Mouse (Mus musculus): ENCODE measurements at regions not wholly inside any gene's neighbourhood (a gene's known extent, or its start where the extent isn't known, plus 50 kb on each side); places are given as distances from the start of the nearest gene placed in this dataset.

DNA sequence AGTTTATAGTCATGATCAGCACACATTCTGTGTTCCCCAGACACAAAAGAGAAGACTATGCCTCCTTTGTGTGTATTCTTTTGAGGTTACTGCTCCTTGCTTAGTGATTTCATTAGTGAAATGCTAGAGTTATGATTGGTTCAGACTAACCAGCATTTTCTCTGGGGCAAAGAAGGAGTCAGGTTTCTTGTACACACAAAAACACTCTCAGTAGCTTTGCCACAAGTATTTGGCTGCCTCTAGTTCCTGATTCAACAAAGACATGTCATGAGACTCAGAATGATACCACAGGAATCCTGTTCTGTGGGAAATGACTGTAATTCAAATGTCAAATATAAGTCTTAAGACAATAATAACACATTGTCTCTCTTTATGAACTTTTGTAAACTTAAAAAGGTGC lies 86.9 kb downstream of the Alx1 start:
- in situ Hi-C loops (cut with MboI, MseI) = no loop called here

GRCm38 (mm10) chr10:102940823-102941519 lies 89.0 kb downstream of the Alx1 start:
- in situ Hi-C loops (cut with MboI, MseI) = no loop called here

- in situ Hi-C loops (cut with MboI, MseI) = no loop called here
Measured at GRCm38 (mm10) chr10:102931445-102931844, 98.6 kb downstream of the Alx1 start.

DNA sequence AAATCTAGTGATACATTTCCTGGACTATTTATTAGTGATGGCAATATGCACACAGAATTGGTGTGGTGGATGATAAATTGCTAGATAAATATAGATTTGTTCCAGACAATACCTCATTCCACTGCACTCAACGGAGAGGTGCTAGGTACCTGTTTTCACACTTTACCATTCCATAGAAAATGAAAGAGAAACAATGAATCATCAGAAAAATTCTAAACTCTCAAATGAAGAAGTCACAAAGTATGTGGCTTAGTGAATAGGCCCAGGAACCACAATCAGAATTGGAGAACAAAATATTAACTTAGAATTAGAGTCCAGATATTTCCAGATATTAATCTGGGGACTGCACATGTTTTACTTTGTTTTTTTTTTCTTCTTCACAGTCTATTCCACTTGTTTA lies 101.4 kb downstream of the Alx1 start:
- in situ Hi-C loops (cut with MboI, MseI) = no loop called here

DNA sequence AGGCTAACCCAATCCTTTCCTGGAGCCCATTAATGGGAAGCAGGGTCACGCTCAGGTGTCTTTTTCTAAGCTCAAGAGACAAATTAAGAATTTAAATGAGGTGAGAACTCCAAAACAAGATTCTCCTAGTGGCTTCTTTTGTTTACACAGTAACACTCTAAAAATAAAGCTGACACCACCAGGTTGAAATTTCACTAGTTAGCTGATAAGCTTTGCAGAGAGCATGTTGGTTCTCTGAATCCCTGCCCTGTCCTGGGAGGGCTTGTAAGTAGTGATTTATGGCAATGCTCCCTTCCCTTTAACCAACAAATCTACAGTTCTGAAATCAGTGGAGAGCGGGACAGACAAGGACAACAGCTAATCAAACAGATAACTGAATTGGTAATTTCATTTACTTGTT lies 132.6 kb downstream of the Alx1 start:
- in situ Hi-C loops (cut with MboI, MseI) = no loop called here

- in situ Hi-C loops (cut with MboI, MseI) = no loop called here
Measured at GRCm38 (mm10) chr10:102895952-102896351, 134.1 kb downstream of the Alx1 start.

DNA sequence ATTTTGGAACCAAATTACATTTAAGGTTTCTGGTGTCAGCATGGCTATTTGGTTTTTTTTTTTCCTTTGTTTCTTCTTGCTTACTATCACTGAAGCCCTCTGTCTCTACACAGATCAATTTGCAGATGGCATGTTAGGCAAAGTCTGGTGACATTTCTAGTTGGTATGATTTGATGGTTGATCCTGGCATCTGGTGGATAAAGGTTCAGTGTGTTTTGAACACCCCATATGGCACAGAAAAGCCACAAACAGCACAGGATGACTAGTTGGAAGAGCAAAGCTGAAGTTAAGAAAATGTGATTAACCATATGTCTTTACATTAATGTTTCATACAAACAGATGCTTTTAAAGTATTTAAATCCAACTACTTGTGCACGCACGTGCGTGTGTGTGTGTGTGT lies 137.6 kb downstream of the Alx1 start:
- in situ Hi-C loops (cut with MboI, MseI) = no loop called here

- in situ Hi-C loops (cut with MboI, MseI) = no loop called here
Measured at GRCm38 (mm10) chr10:102889709-102890108, 140.3 kb downstream of the Alx1 start.

DNA sequence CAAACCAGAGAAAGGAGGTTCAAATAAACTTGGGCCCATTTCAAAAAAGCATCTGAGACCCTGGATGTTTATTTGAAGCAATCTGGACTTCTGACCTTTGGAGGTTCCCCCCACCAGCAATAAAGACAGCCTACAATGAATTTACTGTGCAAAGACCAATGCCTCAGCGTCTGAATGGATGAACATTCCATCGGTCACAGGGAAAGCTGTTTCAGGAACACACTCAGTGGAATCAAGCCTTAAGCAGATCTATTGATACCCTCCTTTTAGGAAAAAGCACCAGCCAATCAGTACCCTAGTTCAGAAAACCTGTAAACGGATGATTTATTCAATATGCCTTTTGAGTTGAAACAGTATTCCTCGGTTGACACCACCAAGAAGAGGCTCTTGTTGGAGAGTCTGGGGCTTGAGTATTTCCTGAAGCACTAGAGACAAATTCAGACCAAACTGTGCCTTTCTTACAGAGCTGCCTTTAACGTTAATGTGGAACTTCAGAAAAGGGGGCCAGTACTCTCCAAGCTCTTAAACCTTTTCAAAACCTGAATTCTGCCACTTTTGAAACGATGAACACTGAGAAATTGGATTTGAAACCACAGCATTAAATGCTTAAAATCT lies 148.1 kb downstream of the Alx1 start:
- in situ Hi-C loops (cut with MboI, MseI) = no loop called here

DNA sequence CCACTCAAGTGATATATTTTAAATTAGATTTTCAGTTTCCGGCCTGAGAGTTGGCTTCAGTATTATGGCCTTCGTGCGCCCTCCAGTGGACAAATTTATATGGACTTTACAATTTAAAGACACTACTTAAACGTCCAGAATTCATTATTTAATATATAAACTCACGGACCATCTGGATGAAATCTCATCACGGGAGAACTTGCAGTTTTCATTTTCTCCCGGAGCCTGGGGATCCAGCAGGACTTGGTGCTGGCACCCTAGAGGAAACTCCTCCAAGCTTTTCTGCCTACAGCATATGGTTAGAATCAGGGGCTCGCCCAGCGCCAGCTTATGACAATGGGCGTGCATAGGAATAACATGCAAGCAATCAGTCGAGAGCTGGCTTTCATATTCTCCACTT lies 152.0 kb downstream of the Alx1 start:
- in situ Hi-C loops (cut with MboI, MseI) = no loop called here

- in situ Hi-C loops (cut with MboI, MseI) = no loop called here
Measured at GRCm38 (mm10) chr10:102876946-102877345, 153.1 kb downstream of the Alx1 start.

GRCm38 (mm10) chr10:102866920-102867319 lies 163.1 kb downstream of the Alx1 start:
- in situ Hi-C loops (cut with MboI, MseI) = no loop called here

DNA sequence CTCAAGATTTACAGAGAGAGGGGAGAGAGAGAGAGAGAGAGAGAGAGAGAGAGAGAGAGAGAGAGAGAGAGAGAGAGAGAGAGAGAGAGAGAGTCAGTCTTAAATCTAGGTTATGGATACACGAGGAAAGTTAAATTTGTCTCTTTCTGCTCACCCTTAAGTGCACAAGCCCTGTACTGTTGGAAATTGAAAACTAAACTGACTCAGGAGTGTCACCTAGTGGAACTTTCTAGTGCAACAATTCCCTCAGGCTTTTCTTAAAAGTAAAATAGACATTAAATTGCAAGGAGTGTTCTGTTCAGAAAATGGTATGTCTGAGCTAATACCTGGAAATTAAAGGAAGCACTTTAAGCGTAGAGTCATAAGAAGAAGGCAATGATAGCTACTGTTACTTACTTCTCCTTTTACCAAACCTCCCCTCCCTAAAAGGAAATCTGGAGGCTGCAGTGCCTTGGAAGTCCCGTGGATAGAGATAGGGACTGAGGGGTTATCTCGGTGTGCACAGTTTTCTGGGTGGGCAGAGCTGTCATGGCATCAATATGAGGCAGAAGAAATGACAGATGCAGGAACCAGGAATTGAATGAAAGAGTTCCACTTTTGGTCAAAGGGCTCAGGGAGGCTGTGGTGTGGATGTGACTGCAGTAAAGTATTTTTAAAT lies 193.3 kb downstream of the Alx1 start:
- in situ Hi-C loops (cut with MboI, MseI) = no loop called here

- in situ Hi-C loops (cut with MboI, MseI) = no loop called here
Measured at GRCm38 (mm10) chr10:102835814-102836213, 194.2 kb downstream of the Alx1 start.

- in situ Hi-C loops (cut with MboI, MseI) = loop anchor here (10.0 kb wide), 1 partner anchor 335 kb away; the partner anchor contains the start of gene Nts
Measured at GRCm38 (mm10) chr10:102829606-102830005, 200.4 kb downstream of the Alx1 start.

GRCm38 (mm10) chr10:102823434-102823833 lies 206.6 kb downstream of the Alx1 start:
- in situ Hi-C loops (cut with MboI, MseI) = loop anchor here (10.0 kb wide), 1 partner anchor 329 kb away; the partner anchor contains the start of gene Nts

GRCm38 (mm10) chr10:102801391-102801790 lies 228.6 kb downstream of the Alx1 start:
- in situ Hi-C loops (cut with MboI, MseI) = no loop called here

GRCm38 (mm10) chr10:102779243-102779642 lies 250.8 kb downstream of the Alx1 start:
- in situ Hi-C loops (cut with MboI, MseI) = no loop called here

DNA sequence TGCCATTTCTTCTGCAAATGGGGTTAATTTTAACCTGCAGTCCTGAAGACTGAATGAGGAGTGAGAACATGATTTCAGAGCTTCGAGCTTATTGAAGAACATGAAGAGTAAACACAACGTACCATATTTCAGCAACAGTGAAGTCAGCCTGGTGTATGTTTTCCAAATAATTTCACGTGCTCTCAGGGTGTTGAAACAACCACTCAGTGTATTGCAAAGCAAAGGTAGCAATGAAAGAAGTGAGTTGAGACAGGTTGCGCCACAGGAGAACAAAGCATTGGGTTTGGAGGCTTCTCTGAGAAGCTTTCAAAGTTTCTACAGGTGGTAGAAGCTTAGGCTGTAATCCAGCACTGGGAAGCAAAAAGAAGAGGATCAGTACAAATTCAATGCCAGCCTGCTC lies 251.7 kb downstream of the Rassf9 start:
- in situ Hi-C loops (cut with MboI, MseI) = no loop called here

DNA sequence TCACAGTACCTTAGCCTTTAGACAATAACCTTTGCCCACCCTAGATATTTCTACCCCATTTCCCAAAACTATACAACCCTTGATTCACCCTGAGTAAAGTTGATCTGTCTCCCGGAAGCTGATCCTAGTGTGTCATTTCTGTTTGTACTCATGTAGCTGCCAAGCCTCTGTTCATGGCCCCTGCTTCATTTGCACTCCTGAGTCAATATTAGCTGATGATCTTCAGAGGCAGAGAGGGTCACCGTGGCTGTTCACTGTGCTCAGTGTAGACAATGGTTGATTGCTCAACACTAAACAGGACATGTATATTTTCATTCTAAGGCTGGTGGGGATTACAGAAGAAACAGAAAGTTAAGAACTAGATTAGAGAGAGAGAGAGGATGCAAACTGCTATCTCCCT lies 250.4 kb downstream of the Rassf9 start:
- in situ Hi-C loops (cut with MboI, MseI) = no loop called here

DNA sequence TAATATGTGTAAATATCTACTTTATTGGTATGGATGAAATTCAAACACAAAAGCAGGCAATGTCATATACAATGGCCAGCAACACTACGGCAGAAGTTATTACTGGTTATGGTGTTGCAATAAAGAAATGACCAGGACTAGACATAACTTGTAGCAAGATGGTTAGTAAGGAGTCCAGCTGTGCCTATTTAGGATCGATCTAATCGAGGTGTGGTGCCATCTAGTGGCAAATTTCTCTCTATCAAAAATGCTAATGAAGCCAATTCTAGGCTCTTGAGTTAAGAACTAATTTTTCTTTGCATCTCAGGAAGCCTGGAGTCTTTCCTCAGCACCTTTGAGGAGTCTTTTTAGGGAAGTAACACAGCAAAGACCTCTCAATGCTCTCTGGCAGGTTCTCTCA lies 223.2 kb downstream of the Rassf9 start:
- in situ Hi-C loops (cut with MboI, MseI) = no loop called here

DNA sequence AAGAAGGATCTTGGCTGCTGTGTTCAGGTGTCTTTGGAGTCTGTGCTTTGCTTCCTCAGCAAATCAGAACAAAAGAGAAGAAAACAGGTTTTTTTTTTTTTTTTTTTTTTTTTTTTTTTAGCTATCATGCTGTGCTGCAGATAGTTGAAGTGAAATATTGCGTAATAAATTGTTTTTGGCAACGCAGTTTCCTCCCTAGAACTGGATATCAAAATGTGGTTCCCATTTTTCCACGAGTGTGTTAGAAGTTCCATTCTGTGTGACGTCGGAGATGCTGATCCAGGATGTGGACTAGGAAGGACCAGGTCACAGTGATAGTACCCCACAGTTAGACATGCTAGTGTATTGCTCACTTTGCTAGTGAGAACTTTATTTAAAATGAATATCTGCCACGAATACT lies 220.4 kb downstream of the Rassf9 start:
- in situ Hi-C loops (cut with MboI, MseI) = no loop called here

- in situ Hi-C loops (cut with MboI, MseI) = no loop called here
Measured at GRCm38 (mm10) chr10:102712263-102712662, 200.2 kb downstream of the Rassf9 start.
